Mouse (Mus musculus) megakaryocyte progenitor cell, adult 5-6 weeks (primary cell): ENCODE results near the gene Acoxl. TPM values are rescaled to one million over a fixed set of nuclear protein-coding genes. Genes with fewer than 3 reads are reported as not detected.

Experiments
- ATAC-seq: replicated peaks from 2 replicates; pipeline ENCODE4 v1.8.0; 2016; ENCODE audit warnings: mild to moderate bottlenecking, moderate TSS enrichment, inconsistent platforms; ENCODE audit not compliant: poor library complexity
- total RNA-seq, 2 experiments: library from RNA; stranded (forward) in 1 of 2; stranded (reverse) in 1 of 2; fragments of 157-497, 149-512 nt in 1 of 2; fragments of 200-1000 nt in 1 of 2; gene quantifications; 2 replicates each; pipeline versions ENCODE4 v1.2.3 to v1.2.4; 2015 to 2017

The Acoxl gene
- total RNA-seq, 2 experiments from 2014 or later: not detected

- ATAC-seq: no peak
Measured at GRCm38 (mm10) chr2:127891056-127891455, 52.4 kb downstream of the Acoxl start.

- ATAC-seq: no peak
Measured at GRCm38 (mm10) chr2:127894890-127895289, 56.2 kb downstream of the Acoxl start.

GRCm38 (mm10) chr2:127897718-127898117 is 59.0 kb downstream of the Acoxl start:
- no peak for ATAC-seq

GRCm38 (mm10) chr2:127904918-127905317 is 66.2 kb downstream of the Acoxl start:
- ATAC-seq: no peak

- ATAC-seq: no peak
Measured at GRCm38 (mm10) chr2:127906973-127907678, 68.5 kb downstream of the Acoxl start.

GRCm38 (mm10) chr2:127907679-127908042 is 69.0 kb downstream of the Acoxl start:
- no peak for ATAC-seq

- no peak for ATAC-seq
Measured at GRCm38 (mm10) chr2:127908881-127909280, 70.2 kb downstream of the Acoxl start.

- no peak for ATAC-seq
Measured at GRCm38 (mm10) chr2:127909790-127910189, 71.1 kb downstream of the Acoxl start.

- no peak for ATAC-seq
Measured at GRCm38 (mm10) chr2:127911579-127911978, 72.9 kb downstream of the Acoxl start.

GRCm38 (mm10) chr2:127914047-127914446 is 75.4 kb downstream of the Acoxl start:
- ATAC-seq: peak; percentile 62

- peak; percentile 75 for ATAC-seq
Measured at GRCm38 (mm10) chr2:127916804-127917410, 78.2 kb downstream of the Acoxl start.

- no peak for ATAC-seq
Measured at GRCm38 (mm10) chr2:127919740-127920139, 81.1 kb downstream of the Acoxl start.

- no peak for ATAC-seq
Measured at GRCm38 (mm10) chr2:127922036-127922901, 83.6 kb downstream of the Acoxl start.

GRCm38 (mm10) chr2:127923077-127923680 is 84.5 kb downstream of the Acoxl start:
- no peak for ATAC-seq

- no peak for ATAC-seq
Measured at GRCm38 (mm10) chr2:127926679-127927324, 88.1 kb downstream of the Acoxl start.

- no peak for ATAC-seq
Measured at GRCm38 (mm10) chr2:127927452-127928273, 89.0 kb downstream of the Acoxl start.

GRCm38 (mm10) chr2:127928279-127928678 is 89.6 kb downstream of the Acoxl start:
- no peak for ATAC-seq

- peak; percentile 71 for ATAC-seq
Measured at GRCm38 (mm10) chr2:127928871-127929270, 90.2 kb downstream of the Acoxl start.

GRCm38 (mm10) chr2:127929939-127930715 is 91.5 kb downstream of the Acoxl start:
- ATAC-seq: no peak
